Mouse (Mus musculus) intestine, postnatal 0 days (tissue): ENCODE measurements around the gene Ptbp1. TPM values are rescaled to one million over a fixed set of nuclear protein-coding genes. Genes with fewer than 3 reads are reported as not detected.

Experiments used
- ATAC-seq: fragments of 200-750 bp; cut with Nextera tagmentation; 2 replicates; pipeline ENCODE4 v1.8.0; 2017; ENCODE audit warnings: mild to moderate bottlenecking, moderate TSS enrichment, moderate library complexity
- H3K27ac ChIP-seq: fragments of 300-500 bp; sonication (generic); 2 replicates; pipeline ENCODE4 v1.5.1; 2014; ENCODE audit warnings: mild to moderate bottlenecking, low read depth, low read length, moderate library complexity
- H3K27me3 ChIP-seq: fragments of 300-500 bp; sonication (generic); replicated peaks from 2 replicates; pipeline ENCODE4 v1.6.1; 2014; ENCODE audit warnings: low read length, mixed read lengths; ENCODE audit not compliant: control insufficient read depth, insufficient read depth
- H3K36me3 ChIP-seq: fragments of 300-500 bp; sonication (generic); 2 replicates; pipeline ENCODE4 v1.6.1; 2014; ENCODE audit warnings: mild to moderate bottlenecking, moderate library complexity; ENCODE audit not compliant: control insufficient read depth, insufficient read depth
- H3K4me1 ChIP-seq: fragments of 300-500 bp; sonication (generic); replicated peaks from 2 replicates; pipeline ENCODE4 v1.6.1; 2014; ENCODE audit warnings: antibody characterized with exemption, low read length, mixed read lengths; ENCODE audit not compliant: control insufficient read depth, insufficient read depth
- H3K4me2 ChIP-seq: fragments of 300-500 bp; sonication (generic); replicated peaks from 2 replicates; pipeline ENCODE4 v1.6.1; 2014; ENCODE audit warnings: low read depth, mild to moderate bottlenecking, moderate library complexity
- H3K4me3 ChIP-seq: fragments of 300-500 bp; sonication (generic); 2 replicates; pipeline ENCODE4 v1.5.1; 2014; ENCODE audit warnings: low read depth, low read length
- H3K9ac ChIP-seq: fragments of 300-500 bp; sonication (generic); 2 replicates; pipeline ENCODE4 v1.6.1; 2014; ENCODE audit warnings: mild to moderate bottlenecking, low read depth, low read length
- H3K9me3 ChIP-seq: fragments of 300-500 bp; sonication (generic); 2 replicates; pipeline ENCODE4 v1.6.1; 2016; ENCODE audit warnings: mixed run types; ENCODE audit not compliant: control insufficient read depth
- CTCF ChIP-seq: sonication (generic); IDR thresholded peaks from 2 replicates; pipeline ENCODE4 v1.5.1; 2016; ENCODE audit warnings: low read depth, mild to moderate bottlenecking, control low read depth, antibody characterized with exemption, moderate library complexity
- WGBS: fragments of 180-500 bp; shearing (Covaris S2); extraction: QIAGEN DNeasy Blood & Tissue Kit; methylation state at CpG from one replicate; pipeline ENCODE4 v1.1.7; 2014; 5-methylcytosine and 5-hydroxymethylcytosine counted together
- polyA plus RNA-seq: library from polyadenylated mRNA; unstranded; fragments of >200 nt; fragmentation: Nextera tagmentation; extraction: Ambion mirVana; gene quantifications from 2 replicates; pipeline ENCODE4 v1.2.1, GENCODE M21; 2015

The Ptbp1 gene
- polyA plus RNA-seq, 1 experiment from 2014 or later, result 92.2 TPM

GRCm38 (mm10) chr10:79851653-79852052 lies 2.6 kb upstream of the Ptbp1 start:
- no peak for TF ChIP-seq CTCF
- WGBS, result 33% methylated on average over 3 of the region's 3 CpGs
- H3K9ac ChIP-seq, result 0 out of 2 replicates have a peak overlapping the region, but pooled peaks have one; percentile 7
- H3K4me2 ChIP-seq, result peak overlapping the region; percentile 69
- ATAC-seq, result no peak
- H3K4me3 ChIP-seq, result no peak overlapping the region
- peaks cover 17% of the 10 kb centered on the region for H3K4me1 ChIP-seq
- no peaks in the 10 kb centered on the region for H3K9me3 ChIP-seq
- no peaks in the 10 kb centered on the region for H3K27me3 ChIP-seq
- H3K36me3 ChIP-seq, result peaks cover 4% of the 10 kb centered on the region; the same call in 1 of the 2 replicates
- peak overlapping the region; percentile 100 for H3K27ac ChIP-seq

GRCm38 (mm10) chr10:79852107-79852789 lies 2.0 kb upstream of the Ptbp1 start:
- H3K4me1 ChIP-seq, result peaks cover 22% of the 10 kb centered on the region
- no peaks in the 10 kb centered on the region for H3K9me3 ChIP-seq
- H3K4me2 ChIP-seq, result peak overlapping the region; percentile 69
- peaks cover 10% of the 10 kb centered on the region; the same call in 1 of the 2 replicates for H3K36me3 ChIP-seq
- H3K27ac ChIP-seq, result peak overlapping the region; percentile 100
- peak overlapping the region; percentile 63 for H3K9ac ChIP-seq
- H3K27me3 ChIP-seq, result no peaks in the 10 kb centered on the region
- H3K4me3 ChIP-seq, result 0 out of 2 replicates have a peak overlapping the region, but pooled peaks have one; percentile 38
- ATAC-seq, result no peak
- TF ChIP-seq CTCF, result no peak
- 25% methylated on average over 9 of the region's 9 CpGs for WGBS

- Histone ChIP-seq H3K9me3 (no peaks in the 10 kb centered on the region), H3K4me3 (peak overlapping the region; percentile 38), H3K4me2 (peak overlapping the region; percentile 69), H3K27ac (peak overlapping the region; percentile 100), H3K9ac (peak overlapping the region; percentile 63), H3K4me1 (peaks cover 22% of the 10 kb centered on the region), H3K36me3 (peaks cover 13% of the 10 kb centered on the region; the same call in 1 of the 2 replicates), H3K27me3 (no peaks in the 10 kb centered on the region)
- 10% methylated on average over 8 of the region's 8 CpGs for WGBS
- TF ChIP-seq CTCF, result no peak
- ATAC-seq, result no peak
These were observed 1.4 kb upstream of the Ptbp1 start for GRCm38 (mm10) chr10:79852827-79853226.

GRCm38 (mm10) chr10:79853392-79853791 lies 835 bp upstream of the Ptbp1 start:
- Histone ChIP-seq H3K36me3 (peaks cover 13% of the 10 kb centered on the region; the same call in 1 of the 2 replicates), H3K9me3 (no peaks in the 10 kb centered on the region), H3K4me1 (peaks cover 22% of the 10 kb centered on the region), H3K9ac (peak overlapping the region; percentile 63), H3K27ac (peak overlapping the region; percentile 100), H3K4me2 (peak overlapping the region; percentile 69), H3K4me3 (peak overlapping the region; percentile 38), H3K27me3 (no peaks in the 10 kb centered on the region)
- under 1% methylated on average over 15 of the region's 15 CpGs for WGBS
- no peak for TF ChIP-seq CTCF
- peak; percentile 36 for ATAC-seq

GRCm38 (mm10) chr10:79854801-79855541 lies 744 bp downstream of the Ptbp1 start:
- Histone ChIP-seq H3K4me3 (peak overlapping the region; percentile 88), H3K27me3 (no peaks in the 10 kb centered on the region), H3K9ac (peak overlapping the region; percentile 96), H3K4me1 (peaks cover 22% of the 10 kb centered on the region), H3K36me3 (peaks cover 28% of the 10 kb centered on the region), H3K9me3 (no peaks in the 10 kb centered on the region), H3K27ac (peak overlapping the region; percentile 100), H3K4me2 (peak overlapping the region; percentile 90)
- ATAC-seq, result peak; percentile 14
- peak; percentile 7; the same call in 1 of the 2 replicates for TF ChIP-seq CTCF
- under 1% methylated on average over 78 of the region's 83 CpGs for WGBS

GRCm38 (mm10) chr10:79855558-79856184 lies 1.4 kb downstream of the Ptbp1 start:
- H3K4me1 ChIP-seq, result peaks cover 22% of the 10 kb centered on the region
- H3K9ac ChIP-seq, result peak overlapping the region; percentile 96
- H3K9me3 ChIP-seq, result no peaks in the 10 kb centered on the region
- peaks cover 35% of the 10 kb centered on the region for H3K36me3 ChIP-seq
- H3K27ac ChIP-seq, result peak overlapping the region; percentile 100
- H3K4me2 ChIP-seq, result peak overlapping the region; percentile 90
- peak overlapping the region; percentile 88 for H3K4me3 ChIP-seq
- peak; percentile 57 for ATAC-seq
- no peaks in the 10 kb centered on the region for H3K27me3 ChIP-seq
- 1% methylated on average over 10 of the region's 10 CpGs for WGBS
- TF ChIP-seq CTCF, result no peak
